Mouse (Mus musculus) brain, embryonic 14.5 days (tissue): Measurements from ENCODE around the gene Plekhg2.

Source experiments
- CTCF ChIP-seq: fragments of 200-500 bp; IDR thresholded peaks from 2 replicates; pipeline ENCODE4 v1.5.1; 2012; ENCODE audit warnings: inconsistent platforms, mild to moderate bottlenecking, moderate library complexity, borderline replicate concordance; ENCODE audit not compliant: insufficient read depth, insufficient read length; ENCODE audit errors: extremely low read depth
- POLR2A ChIP-seq: fragments of 200-500 bp; IDR thresholded peaks from 2 replicates; pipeline ENCODE4 v1.6.1; 2012; ENCODE audit warnings: mild to moderate bottlenecking, inconsistent platforms, borderline replicate concordance; ENCODE audit not compliant: poor library complexity, insufficient read depth, insufficient read length, severe bottlenecking; ENCODE audit errors: extremely low read depth

GRCm38 (mm10) chr7:28386007-28386406, 13.6 kb upstream of the Plekhg2 start:
- TF ChIP-seq POLR2A (no peak), CTCF (no peak)
